Mouse (Mus musculus) lung, embryonic 14.5 days (tissue): Measurements from ENCODE around the gene Obsl1. TPM values are rescaled to one million over a fixed set of nuclear protein-coding genes. Genes with fewer than 3 reads are reported as not detected.

Source experiments
- ATAC-seq: fragments of 200-750 bp; cut with Nextera tagmentation; 2 replicates; pipeline ENCODE4 v1.8.0; 2017; ENCODE audit warnings: mild to moderate bottlenecking, moderate TSS enrichment, moderate library complexity; ENCODE audit not compliant: insufficient read depth
- DNase-seq: peaks from one replicate; pipeline ENCODE4 v3.0.0-alpha.2; 2015
- H3K27ac ChIP-seq: fragments of 300-500 bp; sonication (generic); 2 replicates; pipeline ENCODE4 v1.5.1; 2014; ENCODE audit warnings: low read depth, mild to moderate bottlenecking, moderate library complexity
- H3K27me3 ChIP-seq: fragments of 300-500 bp; sonication (generic); 2 replicates; pipeline ENCODE4 v1.6.1; 2014; ENCODE audit warnings: low read length, control low read depth; ENCODE audit not compliant: insufficient read depth
- H3K36me3 ChIP-seq: fragments of 300-500 bp; sonication (generic); 2 replicates; pipeline ENCODE4 v1.6.1; 2014; ENCODE audit warnings: control low read depth; ENCODE audit not compliant: insufficient read depth
- H3K4me1 ChIP-seq: fragments of 300-500 bp; sonication (generic); 2 replicates; pipeline ENCODE4 v1.6.1; 2014; ENCODE audit warnings: antibody characterized with exemption, control low read depth; ENCODE audit not compliant: insufficient read depth
- H3K4me2 ChIP-seq: fragments of 300-500 bp; sonication (generic); 2 replicates; pipeline ENCODE4 v1.6.1; 2014; ENCODE audit warnings: mild to moderate bottlenecking
- H3K4me3 ChIP-seq: fragments of 300-500 bp; sonication (generic); 2 replicates; pipeline ENCODE4 v1.5.1; 2014; ENCODE audit warnings: low read depth, low read length
- H3K9ac ChIP-seq: fragments of 300-500 bp; sonication (generic); 2 replicates; pipeline ENCODE4 v1.6.1; 2014
- H3K9me3 ChIP-seq: fragments of 300-500 bp; sonication (generic); 2 replicates; pipeline ENCODE4 v1.6.1; 2016; ENCODE audit warnings: low read depth, low read length, control low read depth
- CTCF ChIP-seq: IDR thresholded peaks from 2 replicates; pipeline ENCODE4 v1.5.1; 2016; ENCODE audit warnings: antibody characterized with exemption, low read depth
- WGBS: fragments of 180-500 bp; shearing (Covaris S2); extraction: QIAGEN DNeasy Blood & Tissue Kit; methylation state at CpG from one replicate; pipeline ENCODE4 v1.1.7; 2014; 5-methylcytosine and 5-hydroxymethylcytosine counted together
- polyA plus RNA-seq: library from polyadenylated mRNA; unstranded; fragments of >200 nt; fragmentation: Nextera tagmentation; extraction: Ambion mirVana; gene quantifications from 2 replicates; pipeline ENCODE4 v1.2.1, GENCODE M21; 2014

Obsl1 gene
- polyA plus RNA-seq, 1 experiment from 2014 or later: 93.3 TPM

DNA sequence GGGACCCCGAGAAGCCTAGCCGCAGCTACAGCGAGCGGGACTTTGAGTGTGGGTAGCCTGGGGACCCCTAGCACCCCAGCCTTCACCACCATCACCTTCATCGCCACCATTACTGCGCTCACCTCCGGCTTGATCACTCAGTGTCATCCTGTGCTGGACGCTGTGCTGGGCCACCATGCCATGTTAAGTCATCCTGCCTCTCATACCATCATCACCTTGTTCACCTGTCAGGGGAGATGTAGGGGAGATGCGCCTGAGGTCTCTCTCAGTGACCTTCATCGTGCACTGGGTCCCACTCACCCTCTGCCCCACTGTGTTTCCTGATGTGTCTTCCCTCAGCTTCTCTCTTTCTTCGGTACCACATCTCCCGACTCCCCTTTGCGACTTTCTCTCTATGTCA is 41.1 kb upstream of the Obsl1 start:
- Histone ChIP-seq H3K9ac (no peak overlapping the region), H3K36me3 (peaks cover 12% of the 10 kb centered on the region), H3K27ac (no peak overlapping the region), H3K9me3 (no peaks in the 10 kb centered on the region), H3K27me3 (no peaks in the 10 kb centered on the region), H3K4me3 (no peak overlapping the region), H3K4me1 (peaks cover 6% of the 10 kb centered on the region; the same call in 1 of the 2 replicates), H3K4me2 (peak overlapping the region; percentile 74)
- DNase-seq: no peak
- no peak for TF ChIP-seq CTCF
- ATAC-seq: no peak
- whole genome bisulfite sequencing: 92% methylated on average over 13 of the region's 13 CpGs

DNA sequence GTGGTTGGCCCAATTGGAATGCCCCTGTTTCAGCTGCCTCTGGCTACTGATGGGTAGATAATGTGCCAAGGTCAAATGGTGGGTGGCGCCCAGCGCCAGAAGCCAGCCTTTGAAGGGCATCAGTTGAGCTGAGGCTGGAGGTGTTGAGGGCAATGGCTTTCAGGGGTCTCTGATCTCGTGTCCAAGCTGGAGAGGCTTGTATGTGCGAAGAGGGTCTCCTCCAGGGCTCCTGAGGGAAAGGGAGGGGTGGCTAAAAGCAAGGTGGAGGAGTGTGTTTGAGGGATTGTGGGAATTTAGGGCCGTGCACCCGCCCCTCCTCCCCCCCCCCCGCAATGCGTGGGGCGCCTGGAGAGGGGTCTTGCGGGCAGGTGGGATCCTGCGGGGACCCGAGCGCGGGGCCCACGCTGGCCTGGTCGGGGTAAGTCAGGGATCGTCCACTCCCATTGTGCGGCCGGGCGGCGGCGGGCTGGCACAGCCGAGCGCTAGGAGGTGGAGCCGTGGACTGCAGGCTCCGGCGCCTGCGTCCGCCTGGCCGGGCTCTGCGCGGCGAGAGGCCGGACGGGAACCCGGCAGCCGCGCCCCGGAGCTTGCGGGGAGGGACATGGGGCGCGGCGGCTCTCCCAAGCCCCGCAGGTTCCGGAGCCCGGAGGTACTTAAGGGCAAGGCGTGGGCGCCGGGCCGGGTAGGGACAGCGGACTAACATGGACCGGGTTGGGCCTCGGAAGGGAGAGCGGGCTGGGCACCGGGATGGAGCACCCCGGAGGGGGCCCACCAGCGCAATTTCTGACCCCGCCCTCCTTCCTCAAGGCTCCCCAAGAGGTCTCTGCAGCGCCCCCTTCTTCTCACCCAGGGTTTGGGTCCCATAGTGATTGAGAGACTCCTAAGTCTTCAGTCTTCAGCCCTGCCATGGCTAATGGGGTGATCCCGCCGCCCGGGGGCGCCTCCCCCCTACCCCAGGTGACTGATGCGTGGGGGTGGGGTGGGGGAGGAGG is 40.0 kb upstream of the Obsl1 start, which contains the start of gene Slc4a3:
TSS of gene Slc4a3 (plus strand) at position 302 of the 992 bp plus-strand sequence.
- peaks cover 6% of the 10 kb centered on the region; the same call in 1 of the 2 replicates for H3K4me1 ChIP-seq
- DNase-seq: peak; percentile 83
- 1% methylated on average over 47 of the region's 64 CpGs for WGBS
- peak within 1 kb of the TSS; percentile 77 for H3K9ac ChIP-seq
- peak; percentile 57 for TF ChIP-seq CTCF
- peak within 1 kb of the TSS; percentile 63 for H3K27ac ChIP-seq
- ATAC-seq: peak; percentile 90
- no peaks in the 10 kb centered on the region for H3K27me3 ChIP-seq
- peaks cover 4% of the 10 kb centered on the region for H3K36me3 ChIP-seq
- no peaks in the 10 kb centered on the region for H3K9me3 ChIP-seq
- peak within 1 kb of the TSS; percentile 66 for H3K4me3 ChIP-seq
- peak within 1 kb of the TSS; percentile 74 for H3K4me2 ChIP-seq

DNA sequence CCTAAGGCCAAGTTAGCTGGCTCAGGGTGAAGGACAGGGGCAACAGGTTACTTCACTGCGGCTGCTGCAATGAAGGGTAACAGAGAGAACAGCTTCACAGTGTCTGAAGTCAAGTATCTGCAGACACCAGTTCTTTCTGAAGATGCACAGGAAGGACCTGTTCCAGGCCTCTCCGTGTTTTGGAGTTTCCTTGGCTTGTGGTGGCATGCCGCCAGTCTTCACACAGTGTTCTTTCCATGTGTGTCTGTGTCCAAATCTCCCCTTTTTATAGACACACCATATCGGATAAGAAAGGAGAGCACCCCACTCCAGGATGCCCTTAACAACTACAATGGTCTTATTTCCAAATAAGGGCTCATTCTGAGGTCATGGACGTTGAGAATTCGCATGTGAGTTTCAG is 38.1 kb upstream of the Obsl1 start:
- no peak for DNase-seq
- no peaks in the 10 kb centered on the region for H3K27me3 ChIP-seq
- no peak for ATAC-seq
- H3K4me3 ChIP-seq: no peak overlapping the region
- H3K9ac ChIP-seq: no peak overlapping the region
- H3K36me3 ChIP-seq: no peaks in the 10 kb centered on the region; the same call in 1 of the 2 replicates
- TF ChIP-seq CTCF: no peak
- no peaks in the 10 kb centered on the region for H3K9me3 ChIP-seq
- peaks cover 6% of the 10 kb centered on the region; the same call in 1 of the 2 replicates for H3K4me1 ChIP-seq
- no peak overlapping the region for H3K4me2 ChIP-seq
- no peak overlapping the region for H3K27ac ChIP-seq
- 86% methylated on average over 6 of the region's 6 CpGs for WGBS

DNA sequence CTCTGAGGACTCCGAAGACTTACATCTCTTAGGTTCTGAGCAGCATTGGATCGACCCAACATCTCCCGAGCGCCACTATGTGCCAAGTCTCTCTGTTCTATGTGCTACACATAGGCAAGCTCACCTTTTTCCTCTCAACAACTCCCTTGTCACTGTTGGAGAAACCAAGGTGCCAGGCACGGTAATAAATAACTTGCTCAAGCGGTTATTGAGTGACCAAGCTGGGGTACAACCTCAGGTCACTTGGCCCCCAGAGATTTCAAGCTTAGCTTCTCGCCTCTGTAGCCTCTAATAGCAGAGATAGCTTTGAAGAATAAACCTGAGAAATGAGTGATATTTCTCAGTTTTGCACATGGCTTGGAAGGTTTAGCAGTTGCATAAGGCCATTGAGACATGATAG is 35.2 kb upstream of the Obsl1 start:
- H3K4me2 ChIP-seq: no peak overlapping the region
- no peaks in the 10 kb centered on the region for H3K9me3 ChIP-seq
- TF ChIP-seq CTCF: no peak
- DNase-seq (no peak), ATAC-seq (no peak)
- H3K4me3 ChIP-seq: no peak overlapping the region
- H3K27ac ChIP-seq: no peak overlapping the region
- H3K4me1 ChIP-seq: peaks cover 6% of the 10 kb centered on the region; the same call in 1 of the 2 replicates
- no peaks in the 10 kb centered on the region for H3K27me3 ChIP-seq
- peaks cover 2% of the 10 kb centered on the region; the same call in 1 of the 2 replicates for H3K36me3 ChIP-seq
- H3K9ac ChIP-seq: no peak overlapping the region
- WGBS: 83% methylated on average over 7 of the region's 7 CpGs

DNA sequence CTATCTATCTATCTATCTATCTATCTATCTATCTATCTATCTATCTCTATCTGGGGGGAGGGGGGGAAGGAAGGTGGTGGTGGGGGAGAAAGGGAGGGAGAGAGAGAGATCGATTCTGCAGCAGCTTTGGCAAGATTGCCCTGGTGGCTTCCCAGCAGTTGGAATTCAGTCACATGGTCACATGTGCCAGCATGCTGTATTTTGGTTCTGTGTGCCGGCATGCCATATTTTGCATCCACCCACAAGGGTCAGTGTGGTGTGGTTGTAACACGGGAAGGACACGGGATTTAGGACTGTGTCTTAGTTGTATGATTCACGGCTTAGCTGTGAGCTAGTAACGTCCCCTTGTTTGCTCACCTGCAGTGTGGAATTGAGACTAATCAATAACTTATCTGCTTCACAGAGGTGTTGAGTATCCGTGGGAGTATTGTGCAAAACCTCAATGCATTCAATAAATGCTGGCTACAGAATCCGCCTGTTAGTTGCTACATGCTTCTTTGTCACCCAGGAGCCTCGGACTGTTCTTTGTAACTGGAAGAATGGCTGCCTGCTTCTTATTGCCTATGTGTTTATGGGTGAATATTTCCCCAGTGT is 32.4 kb upstream of the Obsl1 start:
- H3K9me3 ChIP-seq: no peaks in the 10 kb centered on the region
- no peaks in the 10 kb centered on the region for H3K4me1 ChIP-seq
- no peak for TF ChIP-seq CTCF
- no peak overlapping the region for H3K4me2 ChIP-seq
- H3K27ac ChIP-seq: no peak overlapping the region
- H3K4me3 ChIP-seq: no peak overlapping the region
- no peak for DNase-seq
- H3K36me3 ChIP-seq: peaks cover 26% of the 10 kb centered on the region
- WGBS: 80% methylated on average over 9 of the region's 9 CpGs
- no peaks in the 10 kb centered on the region for H3K27me3 ChIP-seq
- H3K9ac ChIP-seq: no peak overlapping the region
- no peak for ATAC-seq

DNA sequence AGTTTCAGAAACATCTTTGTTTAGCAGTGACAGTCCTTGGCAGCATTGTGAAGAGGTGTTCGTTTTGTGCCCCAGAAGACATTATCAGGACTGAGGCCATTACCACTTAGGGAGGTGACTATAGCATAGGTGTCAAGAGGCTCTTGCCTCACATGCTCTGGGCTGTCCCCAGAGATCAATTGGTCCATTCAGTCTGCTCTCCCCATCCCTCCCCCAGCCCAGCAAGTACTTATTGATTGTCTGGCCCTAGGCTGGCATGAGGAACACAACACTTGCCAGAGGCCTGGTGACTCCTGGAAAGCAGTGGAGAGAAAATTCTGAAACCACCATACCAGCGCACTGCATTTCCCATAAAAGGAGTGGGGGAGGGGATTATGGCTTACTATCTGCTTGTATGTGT is 31.3 kb upstream of the Obsl1 start:
- DNase-seq (no peak), ATAC-seq (no peak)
- WGBS: 77% methylated on average over 2 of the region's 2 CpGs
- no peak for TF ChIP-seq CTCF
- Histone ChIP-seq H3K9ac (no peak overlapping the region), H3K27me3 (no peaks in the 10 kb centered on the region), H3K27ac (no peak overlapping the region), H3K4me3 (no peak overlapping the region), H3K9me3 (no peaks in the 10 kb centered on the region), H3K36me3 (peaks cover 36% of the 10 kb centered on the region), H3K4me1 (no peaks in the 10 kb centered on the region), H3K4me2 (no peak overlapping the region)
